Mouse (Mus musculus) thymus, postnatal 25 days (tissue): ENCODE measurements around the gene Pced1a.

Experiments used
- DNase-seq: peaks from one replicate; pipeline ENCODE4 v3.0.0; 2022

The Pced1a gene

GRCm38 (mm10) chr2:130433152-130433551 is 8.7 kb upstream of the Pced1a start:
- DNase-seq: peak; percentile 44

GRCm38 (mm10) chr2:130432157-130432556 is 7.7 kb upstream of the Pced1a start:
- DNase-seq: no peak

- DNase-seq: no peak
Measured at GRCm38 (mm10) chr2:130430484-130430883, 6.0 kb upstream of the Pced1a start.

GRCm38 (mm10) chr2:130429851-130430250 is 5.3 kb upstream of the Pced1a start:
- no peak for DNase-seq

GRCm38 (mm10) chr2:130425112-130425511 is 611 bp upstream of the Pced1a start:
- no peak for DNase-seq

- DNase-seq: peak; percentile 84
Measured at GRCm38 (mm10) chr2:130423397-130424125, 940 bp downstream of the Pced1a start.

- no peak for DNase-seq
Measured at GRCm38 (mm10) chr2:130421781-130422620, 2.5 kb downstream of the Pced1a start.

GRCm38 (mm10) chr2:130414094-130414856 is 10.2 kb downstream of the Pced1a start:
- DNase-seq: peak; percentile 26

GRCm38 (mm10) chr2:130412775-130413174 is 11.7 kb downstream of the Pced1a start:
- no peak for DNase-seq

GRCm38 (mm10) chr2:130411558-130412495 is 12.7 kb downstream of the Pced1a start:
- peak; percentile 76 for DNase-seq

- DNase-seq: no peak
Measured at GRCm38 (mm10) chr2:130408194-130408593, 16.3 kb downstream of the Pced1a start.

GRCm38 (mm10) chr2:130406178-130406577 is 18.3 kb downstream of the Pced1a start, which contains the start of gene Tmem239:
Tmem239 (plus strand) TSS chr2:130406478.
- no peak for DNase-seq

- DNase-seq: no peak
Measured at GRCm38 (mm10) chr2:130404939-130405338, 19.6 kb downstream of the Pced1a start, which contains the start of the genes Gm28372 and 1700020A23Rik. Gm28372 (plus strand) TSS chr2:130405239. 1700020A23Rik (plus strand) TSS chr2:130405259.

GRCm38 (mm10) chr2:130401891-130402290 is 22.6 kb downstream of the Pced1a start:
- DNase-seq: no peak

- no peak for DNase-seq
Measured at GRCm38 (mm10) chr2:130400046-130400445, 24.5 kb downstream of the Pced1a start.

- DNase-seq: peak; percentile 19
Measured at GRCm38 (mm10) chr2:130398091-130398490, 26.4 kb downstream of the Pced1a start.

GRCm38 (mm10) chr2:130397186-130397985 is 27.1 kb downstream of the Pced1a start, which contains the start of gene Cpxm1:
Cpxm1 (minus strand) TSS chr2:130397574.
- peak; percentile 25 for DNase-seq

- DNase-seq: no peak
Measured at GRCm38 (mm10) chr2:130395696-130396095, 28.8 kb downstream of the Pced1a start.

GRCm38 (mm10) chr2:130392836-130393235 is 31.7 kb downstream of the Pced1a start:
- no peak for DNase-seq

- DNase-seq: peak; percentile 73
Measured at GRCm38 (mm10) chr2:130390993-130391625, 33.4 kb downstream of the Pced1a start.
